Mouse (Mus musculus) neural tube, embryonic 15.5 days (tissue): ENCODE results near the gene A430078G23Rik. TPM values are rescaled to one million over a fixed set of nuclear protein-coding genes. Genes with fewer than 3 reads are reported as not detected.
"Not testable (repeated sequence)": the region's sequence is repeated elsewhere in the genome, so short reads cannot be mapped to it uniquely, and the experiment has no call there.

ENCODE experiments used
- ATAC-seq: fragments of 200-750 bp; cut with Nextera tagmentation; 2 replicates; pipeline ENCODE4 v1.8.0; 2017; ENCODE audit warnings: mild to moderate bottlenecking, moderate TSS enrichment, moderate library complexity; ENCODE audit not compliant: low FRiP score
- H3K27ac ChIP-seq: fragments of 300-500 bp; sonication (generic); replicated peaks from 2 replicates; pipeline ENCODE4 v1.5.1; 2015; ENCODE audit warnings: mild to moderate bottlenecking, inconsistent platforms
- H3K27me3 ChIP-seq: fragments of 300-500 bp; sonication (generic); replicated peaks from 2 replicates; pipeline ENCODE4 v1.6.1; 2015; ENCODE audit warnings: inconsistent platforms
- H3K36me3 ChIP-seq: fragments of 300-500 bp; sonication (generic); 2 replicates; pipeline ENCODE4 v1.6.1; 2015; ENCODE audit warnings: inconsistent platforms
- H3K4me1 ChIP-seq: fragments of 300-500 bp; sonication (generic); 2 replicates; pipeline ENCODE4 v1.6.1; 2015; ENCODE audit warnings: inconsistent platforms
- H3K4me2 ChIP-seq: fragments of 300-500 bp; sonication (generic); 2 replicates; pipeline ENCODE4 v1.6.1; 2015; ENCODE audit warnings: inconsistent platforms, mild to moderate bottlenecking, moderate library complexity
- H3K4me3 ChIP-seq: fragments of 300-500 bp; sonication (generic); replicated peaks from 2 replicates; pipeline ENCODE4 v1.5.1; 2015; ENCODE audit warnings: mild to moderate bottlenecking, inconsistent platforms
- H3K9ac ChIP-seq: fragments of 300-500 bp; sonication (generic); replicated peaks from 2 replicates; pipeline ENCODE4 v1.6.1; 2015; ENCODE audit warnings: mild to moderate bottlenecking, inconsistent platforms
- H3K9me3 ChIP-seq: fragments of 300-500 bp; sonication (generic); replicated peaks from 2 replicates; pipeline ENCODE4 v1.6.1; 2016; ENCODE audit warnings: inconsistent platforms
- WGBS: fragments of 180-500 bp; shearing (Covaris S2); methylation state at CpG from one replicate; pipeline ENCODE4 v1.1.7; 2015; ENCODE audit warnings: mixed read lengths; 5-methylcytosine and 5-hydroxymethylcytosine counted together
- polyA plus RNA-seq: library from polyadenylated mRNA; unstranded; fragments of >200 nt; fragmentation: Nextera tagmentation; extraction: Ambion mirVana; gene quantifications from 2 replicates; pipeline ENCODE4 v1.2.1, GENCODE M21; 2015

The A430078G23Rik gene
- 1.1 TPM in 1 of 2 replicates, not detected in the other for polyA plus RNA-seq

GRCm38 (mm10) chr8:3353189-3353810 is at the start of gene A430078G23Rik:
TSS of gene A430078G23Rik (plus strand) at chr8:3353415.
- no peak for ATAC-seq
- Histone ChIP-seq H3K9ac (no peak within 1 kb of the TSS), H3K27ac (no peak within 1 kb of the TSS), H3K9me3 (no peaks in the 10 kb centered on the region), H3K36me3 (no peaks in the 10 kb centered on the region), H3K4me3 (no peak within 1 kb of the TSS), H3K27me3 (no peaks in the 10 kb centered on the region), H3K4me2 (no peak within 1 kb of the TSS), H3K4me1 (no peaks in the 10 kb centered on the region)
- 86% methylated on average over 13 of the region's 13 CpGs for WGBS

- not testable (repeated sequence) for H3K36me3 ChIP-seq, H3K4me1 ChIP-seq, H3K9me3 ChIP-seq, H3K4me2 ChIP-seq, H3K9ac ChIP-seq, H3K27me3 ChIP-seq, ATAC-seq, H3K27ac ChIP-seq, H3K4me3 ChIP-seq
- 94% methylated on average over 13 of the region's 13 CpGs for WGBS
Measured at GRCm38 (mm10) chr8:3308205-3308800, 44.9 kb upstream of the A430078G23Rik start.

- Histone ChIP-seq H3K27me3 (no peaks in the 10 kb centered on the region), H3K36me3 (no peaks in the 10 kb centered on the region), H3K9me3 (0 out of 2 replicates have a peak, but pooled peaks cover 3% of the 10 kb centered on the region), H3K9ac (no peak overlapping the region), H3K4me3 (no peak overlapping the region), H3K4me1 (no peaks in the 10 kb centered on the region), H3K27ac (no peak overlapping the region), H3K4me2 (no peak overlapping the region)
- no peak for ATAC-seq
- 91% methylated on average over 11 of the region's 11 CpGs for WGBS
Measured at GRCm38 (mm10) chr8:3309636-3310035, 43.6 kb upstream of the A430078G23Rik start.

GRCm38 (mm10) chr8:3311482-3311881 is 41.7 kb upstream of the A430078G23Rik start:
- Histone ChIP-seq H3K4me1 (no peaks in the 10 kb centered on the region), H3K27ac (no peak overlapping the region), H3K9ac (no peak overlapping the region), H3K27me3 (no peaks in the 10 kb centered on the region), H3K36me3 (no peaks in the 10 kb centered on the region), H3K9me3 (0 out of 2 replicates have a peak, but pooled peaks cover 1% of the 10 kb centered on the region), H3K4me2 (no peak overlapping the region), H3K4me3 (no peak overlapping the region)
- 80% methylated on average over 4 of the region's 4 CpGs for WGBS
- no peak for ATAC-seq

GRCm38 (mm10) chr8:3313417-3313816 is 39.8 kb upstream of the A430078G23Rik start:
- not testable (repeated sequence) for H3K9me3 ChIP-seq, H3K4me1 ChIP-seq, ATAC-seq, H3K4me2 ChIP-seq, H3K9ac ChIP-seq, H3K36me3 ChIP-seq, H3K27me3 ChIP-seq, H3K27ac ChIP-seq, H3K4me3 ChIP-seq
- 83% methylated on average over 1 of the region's 1 CpGs for WGBS

- Histone ChIP-seq H3K4me3 (no peak overlapping the region), H3K36me3 (no peaks in the 10 kb centered on the region), H3K4me2 (no peak overlapping the region), H3K9ac (no peak overlapping the region), H3K9me3 (no peaks in the 10 kb centered on the region), H3K27me3 (no peaks in the 10 kb centered on the region), H3K4me1 (no peaks in the 10 kb centered on the region), H3K27ac (no peak overlapping the region)
- ATAC-seq: no peak
- WGBS: 74% methylated on average over 3 of the region's 3 CpGs
Measured at GRCm38 (mm10) chr8:3313843-3314242, 39.4 kb upstream of the A430078G23Rik start.

- no peak for ATAC-seq
- Histone ChIP-seq H3K9ac (no peak overlapping the region), H3K27me3 (no peaks in the 10 kb centered on the region), H3K4me1 (no peaks in the 10 kb centered on the region), H3K36me3 (no peaks in the 10 kb centered on the region), H3K4me2 (no peak overlapping the region), H3K9me3 (no peaks in the 10 kb centered on the region), H3K27ac (no peak overlapping the region), H3K4me3 (no peak overlapping the region)
- WGBS: 87% methylated on average over 2 of the region's 2 CpGs
Measured at GRCm38 (mm10) chr8:3314345-3314744, 38.9 kb upstream of the A430078G23Rik start.

- ATAC-seq: no peak
- Histone ChIP-seq H3K27ac (no peak overlapping the region), H3K9ac (no peak overlapping the region), H3K9me3 (no peaks in the 10 kb centered on the region), H3K36me3 (no peaks in the 10 kb centered on the region), H3K4me3 (no peak overlapping the region), H3K4me2 (no peak overlapping the region), H3K27me3 (no peaks in the 10 kb centered on the region), H3K4me1 (no peaks in the 10 kb centered on the region)
- 86% methylated on average over 5 of the region's 5 CpGs for WGBS
Measured at GRCm38 (mm10) chr8:3316585-3316984, 36.6 kb upstream of the A430078G23Rik start.

- not testable (repeated sequence) for H3K9ac ChIP-seq, H3K4me1 ChIP-seq, ATAC-seq, H3K4me3 ChIP-seq, H3K36me3 ChIP-seq, H3K4me2 ChIP-seq, H3K9me3 ChIP-seq, H3K27ac ChIP-seq, H3K27me3 ChIP-seq
- 96% methylated on average over 10 of the region's 11 CpGs for WGBS
Measured at GRCm38 (mm10) chr8:3319267-3319666, 33.9 kb upstream of the A430078G23Rik start.

GRCm38 (mm10) chr8:3324253-3324652 is 29.0 kb upstream of the A430078G23Rik start:
- 97% methylated on average over 2 of the region's 2 CpGs for WGBS
- ATAC-seq: no peak
- Histone ChIP-seq H3K36me3 (no peaks in the 10 kb centered on the region), H3K9ac (no peak overlapping the region), H3K4me3 (no peak overlapping the region), H3K4me1 (no peaks in the 10 kb centered on the region), H3K27me3 (no peaks in the 10 kb centered on the region), H3K9me3 (no peaks in the 10 kb centered on the region), H3K4me2 (no peak overlapping the region), H3K27ac (no peak overlapping the region)

- Histone ChIP-seq H3K27ac (no peak overlapping the region), H3K9me3 (no peaks in the 10 kb centered on the region), H3K9ac (no peak overlapping the region), H3K4me3 (no peak overlapping the region), H3K4me2 (no peak overlapping the region), H3K27me3 (no peaks in the 10 kb centered on the region), H3K4me1 (no peaks in the 10 kb centered on the region), H3K36me3 (no peaks in the 10 kb centered on the region)
- no peak for ATAC-seq
- 87% methylated on average over 1 of the region's 1 CpGs for WGBS
Measured at GRCm38 (mm10) chr8:3327056-3327455, 26.2 kb upstream of the A430078G23Rik start.

GRCm38 (mm10) chr8:3327538-3328245 is 25.5 kb upstream of the A430078G23Rik start:
- no peak for ATAC-seq
- no peak overlapping the region for H3K9ac ChIP-seq
- H3K4me1 ChIP-seq: no peaks in the 10 kb centered on the region
- no peaks in the 10 kb centered on the region for H3K36me3 ChIP-seq
- H3K27ac ChIP-seq: no peak overlapping the region
- H3K4me2 ChIP-seq: no peak overlapping the region
- H3K27me3 ChIP-seq: no peaks in the 10 kb centered on the region
- no peak overlapping the region for H3K4me3 ChIP-seq
- no peaks in the 10 kb centered on the region for H3K9me3 ChIP-seq
- 80% methylated on average over 8 of the region's 8 CpGs for WGBS
